Mouse (Mus musculus) embryonic fibroblast, embryonic 13.5 days (primary cell): Measurements from ENCODE around the gene Shld2. TPM values are rescaled to one million over a fixed set of nuclear protein-coding genes. Genes with fewer than 3 reads are reported as not detected.

Experiments
- H3K27ac ChIP-seq: 2 replicates; pipeline ENCODE4 v1.5.1; 2012; ENCODE audit warnings: low read length, control low read depth, inconsistent platforms; ENCODE audit not compliant: insufficient read depth
- H3K4me1 ChIP-seq: 2 replicates; pipeline ENCODE4 v1.6.1; 2011; ENCODE audit warnings: low read length; ENCODE audit not compliant: control insufficient read depth, insufficient read depth
- H3K4me3 ChIP-seq: 2 replicates; pipeline ENCODE4 v1.5.1; 2011; ENCODE audit warnings: mild to moderate bottlenecking, control low read depth, low read length; ENCODE audit not compliant: insufficient read depth
- CTCF ChIP-seq: IDR thresholded peaks from 2 replicates; pipeline ENCODE4 v1.5.1; 2011; ENCODE audit warnings: mild to moderate bottlenecking, control low read depth, low read length, moderate library complexity, borderline replicate concordance; ENCODE audit not compliant: insufficient read depth
- POLR2A ChIP-seq: IDR thresholded peaks from 2 replicates; pipeline ENCODE4 v1.6.1; 2011; ENCODE audit warnings: low read depth, mild to moderate bottlenecking, control low read depth, low read length, moderate library complexity
- polyA plus RNA-seq: library from polyadenylated mRNA; stranded (reverse); fragments of >200 nt; gene quantifications from 2 replicates; pipeline ENCODE4 v1.2.4, GENCODE M21; 2011; ENCODE audit warnings: low read depth; ENCODE audit not compliant: missing spikeins, insufficient read length

Shld2 gene
- polyA plus RNA-seq = 7.4 and 10.1 TPM in 2 replicates

- H3K4me3 ChIP-seq = peak within 1 kb of the TSS; percentile 99
- no peak for TF ChIP-seq CTCF
- TF ChIP-seq POLR2A = peak; percentile 94
- peak within 1 kb of the TSS; percentile 91 for H3K27ac ChIP-seq
- peaks cover 3% of the 10 kb centered on the region; the same call in 1 of the 2 replicates for H3K4me1 ChIP-seq
Observed at GRCm38 (mm10) chr14:34310234-34310965, at the start of gene Shld2, which contains the start of gene Glud1. Gene Shld2 (minus strand): TSS chr14:34310493. Gene Glud1 (plus strand): TSS chr14:34310727.

GRCm38 (mm10) chr14:34359676-34360244 lies 49.5 kb upstream of the Shld2 start:
- Histone ChIP-seq H3K27ac (no peak overlapping the region), H3K4me3 (no peak overlapping the region), H3K4me1 (peaks cover 4% of the 10 kb centered on the region)
- no peak for TF ChIP-seq CTCF
- no peak for TF ChIP-seq POLR2A

- peaks cover 4% of the 10 kb centered on the region for H3K4me1 ChIP-seq
- no peak overlapping the region for H3K4me3 ChIP-seq
- H3K27ac ChIP-seq = peak overlapping the region; percentile 27
- TF ChIP-seq POLR2A = no peak
- no peak for TF ChIP-seq CTCF
Observed at GRCm38 (mm10) chr14:34357671-34358455, 47.6 kb upstream of the Shld2 start.

- TF ChIP-seq CTCF (no peak), POLR2A (no peak)
- no peak within 1 kb of the TSS for H3K4me3 ChIP-seq
- no peak within 1 kb of the TSS for H3K27ac ChIP-seq
- peaks cover 4% of the 10 kb centered on the region; the same call in 1 of the 2 replicates for H3K4me1 ChIP-seq
Observed at GRCm38 (mm10) chr14:34355301-34355700, 45.0 kb upstream of the Shld2 start, which contains the start of gene Fam25c. Gene Fam25c (minus strand): TSS chr14:34355433.

- Histone ChIP-seq H3K4me1 (peaks cover 4% of the 10 kb centered on the region; the same call in 1 of the 2 replicates), H3K27ac (no peak overlapping the region), H3K4me3 (no peak overlapping the region)
- no peak for TF ChIP-seq POLR2A
- no peak for TF ChIP-seq CTCF
Observed at GRCm38 (mm10) chr14:34354456-34354855, 44.2 kb upstream of the Shld2 start.

GRCm38 (mm10) chr14:34353326-34353725 lies 43.0 kb upstream of the Shld2 start:
- no peak overlapping the region for H3K4me3 ChIP-seq
- peaks cover 1% of the 10 kb centered on the region; the same call in 1 of the 2 replicates for H3K4me1 ChIP-seq
- no peak for TF ChIP-seq POLR2A
- TF ChIP-seq CTCF = no peak
- H3K27ac ChIP-seq = no peak overlapping the region

- Histone ChIP-seq H3K27ac (no peak overlapping the region), H3K4me1 (no peaks in the 10 kb centered on the region), H3K4me3 (no peak overlapping the region)
- TF ChIP-seq POLR2A = no peak
- TF ChIP-seq CTCF = no peak
Observed at GRCm38 (mm10) chr14:34352523-34352922, 42.2 kb upstream of the Shld2 start.

GRCm38 (mm10) chr14:34351660-34352059 lies 41.4 kb upstream of the Shld2 start:
- H3K4me3 ChIP-seq = no peak overlapping the region
- H3K27ac ChIP-seq = no peak overlapping the region
- TF ChIP-seq CTCF (no peak), POLR2A (no peak)
- no peaks in the 10 kb centered on the region for H3K4me1 ChIP-seq

- TF ChIP-seq CTCF (no peak), POLR2A (no peak)
- no peak overlapping the region for H3K27ac ChIP-seq
- H3K4me1 ChIP-seq = 0 out of 2 replicates have a peak, but pooled peaks cover 3% of the 10 kb centered on the region
- H3K4me3 ChIP-seq = no peak overlapping the region
Observed at GRCm38 (mm10) chr14:34349007-34349406, 38.7 kb upstream of the Shld2 start.

- H3K4me3 ChIP-seq = no peak overlapping the region
- no peak overlapping the region for H3K27ac ChIP-seq
- 0 out of 2 replicates have a peak, but pooled peaks cover 3% of the 10 kb centered on the region for H3K4me1 ChIP-seq
- no peak for TF ChIP-seq POLR2A
- no peak for TF ChIP-seq CTCF
Observed at GRCm38 (mm10) chr14:34348301-34348700, 38.0 kb upstream of the Shld2 start.
